Mouse (Mus musculus): ENCODE results near the gene Pip5k1b. TPM values are rescaled to one million over a fixed set of nuclear protein-coding genes. Genes with fewer than 3 reads are reported as not detected.

Gene Pip5k1b
- polyA plus RNA-seq, 1 experiment from 2014 or later, result 3.4 TPM

GRCm38 (mm10) chr19:24541669-24542292, 13.9 kb downstream of the Pip5k1b start:
- no peak overlapping the region for H3K9ac ChIP-seq
- no peak for ATAC-seq (ENCODE audit: borderline replicate concordance, extremely low read depth, low FRiP score, low TSS enrichment)
- H3K4me1 ChIP-seq, result no peaks in the 10 kb centered on the region
- H3K4me3 ChIP-seq, result no peak overlapping the region
- H3K36me3 ChIP-seq, result no peaks in the 10 kb centered on the region
- no peaks in the 10 kb centered on the region for H3K9me3 ChIP-seq
- no peaks in the 10 kb centered on the region for H3K27me3 ChIP-seq
- no peak overlapping the region for H3K27ac ChIP-seq
- 85% methylated on average over 17 of the region's 17 CpGs for WGBS
- H3K4me2 ChIP-seq, result no peak overlapping the region

- 77% methylated on average over 10 of the region's 10 CpGs for WGBS
- ATAC-seq (ENCODE audit: borderline replicate concordance, extremely low read depth, low FRiP score, low TSS enrichment), result no peak
- no peak overlapping the region for H3K4me2 ChIP-seq
- H3K9me3 ChIP-seq, result no peaks in the 10 kb centered on the region
- H3K9ac ChIP-seq, result no peak overlapping the region
- no peaks in the 10 kb centered on the region for H3K4me1 ChIP-seq
- no peaks in the 10 kb centered on the region for H3K27me3 ChIP-seq
- H3K27ac ChIP-seq, result no peak overlapping the region
- H3K36me3 ChIP-seq, result no peaks in the 10 kb centered on the region
- no peak overlapping the region for H3K4me3 ChIP-seq
These were observed 14.6 kb downstream of the Pip5k1b start for GRCm38 (mm10) chr19:24540952-24541668.

DNA sequence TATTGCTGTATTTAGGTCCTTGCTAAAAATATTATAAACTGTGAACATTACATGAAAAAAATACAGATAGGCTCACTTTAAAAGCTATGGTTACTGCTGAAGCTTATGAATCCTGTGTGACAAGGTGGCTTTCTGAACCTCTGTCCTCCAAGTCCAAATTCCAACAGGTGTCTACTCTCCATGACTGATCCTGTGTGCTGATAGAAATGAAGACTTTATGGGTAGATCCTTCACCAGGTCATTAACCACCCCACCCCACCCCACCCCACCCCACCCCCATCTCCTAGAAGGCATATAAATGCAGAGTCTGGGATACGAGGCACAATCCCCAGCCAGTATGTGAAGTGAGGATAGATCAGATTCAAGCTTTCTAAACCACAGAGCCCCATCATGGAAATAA, 16.6 kb downstream of the Pip5k1b start:
- Histone ChIP-seq H3K27ac (no peak overlapping the region), H3K27me3 (no peaks in the 10 kb centered on the region), H3K4me3 (no peak overlapping the region), H3K9ac (no peak overlapping the region), H3K4me1 (no peaks in the 10 kb centered on the region), H3K36me3 (no peaks in the 10 kb centered on the region), H3K4me2 (no peak overlapping the region), H3K9me3 (no peaks in the 10 kb centered on the region)
- ATAC-seq (ENCODE audit: borderline replicate concordance, extremely low read depth, low FRiP score, low TSS enrichment), result no peak
- WGBS, result 89% methylated on average over 1 of the region's 1 CpGs

- Histone ChIP-seq H3K27ac (no peak overlapping the region), H3K4me1 (no peaks in the 10 kb centered on the region), H3K4me3 (no peak overlapping the region), H3K9ac (no peak overlapping the region), H3K36me3 (no peaks in the 10 kb centered on the region), H3K9me3 (no peaks in the 10 kb centered on the region), H3K27me3 (no peaks in the 10 kb centered on the region), H3K4me2 (no peak overlapping the region)
- no peak for ATAC-seq (ENCODE audit: borderline replicate concordance, extremely low read depth, low FRiP score, low TSS enrichment)
- WGBS, result 75% methylated on average over 6 of the region's 6 CpGs
These were observed 17.5 kb downstream of the Pip5k1b start for GRCm38 (mm10) chr19:24538181-24538580.

- WGBS, result 44% methylated on average over 4 of the region's 4 CpGs
- Histone ChIP-seq H3K4me3 (no peak overlapping the region), H3K27ac (no peak overlapping the region), H3K27me3 (no peaks in the 10 kb centered on the region), H3K36me3 (no peaks in the 10 kb centered on the region), H3K4me1 (no peaks in the 10 kb centered on the region), H3K9ac (no peak overlapping the region), H3K4me2 (no peak overlapping the region), H3K9me3 (no peaks in the 10 kb centered on the region)
- no peak for ATAC-seq (ENCODE audit: borderline replicate concordance, extremely low read depth, low FRiP score, low TSS enrichment)
These were observed 18.0 kb downstream of the Pip5k1b start for GRCm38 (mm10) chr19:24537691-24538090.

DNA sequence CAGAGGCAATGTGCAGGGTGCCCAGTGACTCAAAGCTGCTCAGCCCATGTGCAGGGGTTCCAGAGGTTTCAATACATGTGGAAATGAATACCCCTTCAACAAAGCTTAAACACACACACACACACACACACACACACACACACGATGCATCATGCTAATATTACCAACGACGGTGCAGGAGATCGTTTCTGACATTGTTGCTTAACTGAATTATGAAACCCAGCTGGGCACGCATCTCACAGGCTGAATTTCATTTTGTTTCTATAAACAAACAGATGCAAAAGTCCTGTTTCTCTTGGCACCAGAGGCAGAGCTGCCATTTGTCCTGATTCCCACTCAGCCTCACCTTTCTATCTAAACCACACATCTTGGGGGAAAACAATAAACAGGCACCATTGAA, 18.8 kb downstream of the Pip5k1b start:
- no peaks in the 10 kb centered on the region for H3K9me3 ChIP-seq

GRCm38 (mm10) chr19:24536280-24536679, 19.4 kb downstream of the Pip5k1b start:
- Histone ChIP-seq H3K9me3 (no peaks in the 10 kb centered on the region), H3K27ac (no peak overlapping the region), H3K27me3 (no peaks in the 10 kb centered on the region), H3K9ac (no peak overlapping the region), H3K36me3 (no peaks in the 10 kb centered on the region), H3K4me2 (no peak overlapping the region), H3K4me1 (no peaks in the 10 kb centered on the region), H3K4me3 (no peak overlapping the region)
- WGBS, result 79% methylated on average over 3 of the region's 3 CpGs
- no peak for ATAC-seq (ENCODE audit: borderline replicate concordance, extremely low read depth, low FRiP score, low TSS enrichment)

More for the DNA sequence above, 18.8 kb downstream of the Pip5k1b start:
- Histone ChIP-seq H3K27ac (no peak overlapping the region), H3K4me2 (no peak overlapping the region), H3K9ac (no peak overlapping the region), H3K27me3 (no peaks in the 10 kb centered on the region), H3K36me3 (no peaks in the 10 kb centered on the region), H3K4me1 (no peaks in the 10 kb centered on the region), H3K4me3 (no peak overlapping the region)
- 70% methylated on average over 5 of the region's 5 CpGs for WGBS
- ATAC-seq (ENCODE audit: borderline replicate concordance, extremely low read depth, low FRiP score, low TSS enrichment), result no peak

DNA sequence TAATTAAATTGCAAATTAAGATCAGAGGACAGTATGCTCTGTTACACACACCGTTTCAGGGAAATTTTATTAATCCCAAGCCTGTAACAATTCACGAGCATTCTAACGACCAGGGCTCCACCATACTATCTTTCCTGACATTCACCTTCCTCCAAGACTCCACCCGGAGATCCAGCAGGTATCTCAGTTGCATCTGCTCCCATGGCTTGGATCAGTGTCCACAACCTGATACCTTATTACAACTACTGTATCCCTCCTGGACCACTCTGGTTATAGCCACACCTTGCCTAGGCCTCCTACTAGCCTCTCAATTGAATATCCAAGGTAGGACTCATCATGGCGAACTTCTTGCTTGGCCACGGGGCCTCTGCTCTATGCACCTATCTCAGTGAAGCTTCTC, 20.5 kb downstream of the Pip5k1b start:
- no peaks in the 10 kb centered on the region for H3K36me3 ChIP-seq
- no peaks in the 10 kb centered on the region for H3K27me3 ChIP-seq
- H3K27ac ChIP-seq, result no peak overlapping the region
- no peaks in the 10 kb centered on the region for H3K4me1 ChIP-seq
- H3K9me3 ChIP-seq, result no peaks in the 10 kb centered on the region
- no peak overlapping the region for H3K9ac ChIP-seq
- no peak for ATAC-seq (ENCODE audit: borderline replicate concordance, extremely low read depth, low FRiP score, low TSS enrichment)
- no peak overlapping the region for H3K4me2 ChIP-seq
- H3K4me3 ChIP-seq, result no peak overlapping the region
- 86% methylated on average over 6 of the region's 6 CpGs for WGBS

DNA sequence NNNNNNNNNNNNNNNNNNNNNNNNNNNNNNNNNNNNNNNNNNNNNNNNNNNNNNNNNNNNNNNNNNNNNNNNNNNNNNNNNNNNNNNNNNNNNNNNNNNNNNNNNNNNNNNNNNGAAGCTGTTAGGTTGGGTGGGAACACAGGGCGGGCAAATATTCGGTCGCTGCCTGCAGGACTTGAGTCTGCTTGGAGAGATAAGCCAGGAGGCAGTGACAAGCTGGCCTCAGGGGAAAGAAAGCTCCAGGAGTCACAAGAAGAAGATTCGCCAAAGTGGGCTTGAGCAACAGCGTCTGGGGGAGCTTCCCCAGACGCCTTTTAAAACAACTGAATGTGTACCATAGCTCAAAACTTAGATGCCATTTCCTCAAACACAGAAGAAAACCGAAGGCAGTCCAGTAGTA, 20.9 kb downstream of the Pip5k1b start:
- no peak overlapping the region for H3K4me2 ChIP-seq
- no peak overlapping the region for H3K9ac ChIP-seq
- no peak overlapping the region for H3K4me3 ChIP-seq
- H3K9me3 ChIP-seq, result no peaks in the 10 kb centered on the region
- 63% methylated on average over 7 of the region's 7 CpGs for WGBS
- no peaks in the 10 kb centered on the region for H3K27me3 ChIP-seq
- no peaks in the 10 kb centered on the region for H3K4me1 ChIP-seq
- no peak overlapping the region for H3K27ac ChIP-seq
- H3K36me3 ChIP-seq, result no peaks in the 10 kb centered on the region
- ATAC-seq (ENCODE audit: borderline replicate concordance, extremely low read depth, low FRiP score, low TSS enrichment), result no peak

DNA sequence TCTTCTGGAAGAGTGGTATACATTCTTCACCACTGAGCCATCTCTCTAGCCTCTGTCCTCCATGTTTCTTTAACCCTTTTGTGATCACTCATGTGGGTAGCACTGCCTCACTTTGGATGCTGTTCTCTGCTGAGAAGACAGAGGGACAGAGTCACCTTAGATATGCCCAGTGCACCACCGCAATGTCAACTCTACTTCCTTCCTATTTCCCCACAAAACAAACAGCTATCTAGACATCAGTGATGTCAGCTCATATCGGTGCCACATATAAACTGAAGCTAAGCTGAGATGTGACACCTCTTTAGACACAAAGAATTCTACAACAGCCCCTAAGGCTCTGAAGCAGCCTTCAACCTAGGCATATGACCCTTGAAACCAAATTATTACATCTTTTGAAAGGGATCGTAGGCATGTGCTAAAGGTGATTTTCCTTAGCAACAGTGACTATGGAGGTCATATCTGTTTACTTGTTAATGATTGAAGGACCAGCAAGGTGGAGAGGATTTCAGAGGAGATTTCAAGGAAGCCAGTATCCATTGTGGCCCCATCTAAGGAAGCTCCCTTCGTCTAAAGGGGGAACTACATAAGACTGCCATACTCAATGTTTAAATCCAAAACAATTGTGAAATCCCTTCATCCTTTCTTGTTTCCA, 26.6 kb downstream of the Pip5k1b start:
- Histone ChIP-seq H3K4me3 (no peak overlapping the region), H3K9ac (no peak overlapping the region), H3K27ac (no peak overlapping the region), H3K4me2 (no peak overlapping the region), H3K4me1 (no peaks in the 10 kb centered on the region), H3K36me3 (no peaks in the 10 kb centered on the region), H3K9me3 (no peaks in the 10 kb centered on the region), H3K27me3 (no peaks in the 10 kb centered on the region)
- 64% methylated on average over 4 of the region's 4 CpGs for WGBS
- ATAC-seq (ENCODE audit: borderline replicate concordance, extremely low read depth, low FRiP score, low TSS enrichment), result no peak

DNA sequence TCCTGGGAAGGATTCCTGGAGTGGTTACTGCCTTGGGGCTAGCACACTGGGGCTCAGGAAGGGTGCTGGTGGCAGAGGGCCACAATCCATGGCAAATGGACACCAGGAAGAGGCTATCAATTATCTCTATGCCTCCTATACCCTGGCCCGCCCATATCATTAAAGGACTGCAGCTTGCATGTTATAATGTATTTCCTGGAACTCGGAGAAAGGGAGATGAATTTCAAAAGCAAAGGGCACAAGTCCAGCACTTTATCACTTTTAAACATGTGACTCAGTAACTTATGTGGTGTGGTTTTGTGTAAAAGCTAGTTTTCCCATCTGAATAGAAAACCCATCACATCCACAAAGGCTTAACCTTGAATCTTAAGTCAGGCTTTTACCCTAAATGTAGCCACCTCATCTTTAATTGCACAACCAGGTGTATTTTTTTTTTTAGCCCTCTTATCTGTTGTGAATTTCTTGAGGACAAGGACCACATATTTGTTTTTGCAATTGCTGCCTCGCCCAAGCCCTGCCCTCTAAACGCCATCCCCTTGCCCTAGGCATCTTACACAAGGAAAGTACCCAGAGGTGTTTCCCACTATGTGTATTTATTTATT, 27.4 kb downstream of the Pip5k1b start:
- WGBS, result 60% methylated on average over 4 of the region's 4 CpGs
- no peak overlapping the region for H3K4me2 ChIP-seq
- no peak overlapping the region for H3K9ac ChIP-seq
- no peaks in the 10 kb centered on the region for H3K9me3 ChIP-seq
- no peak for ATAC-seq (ENCODE audit: borderline replicate concordance, extremely low read depth, low FRiP score, low TSS enrichment)
- H3K36me3 ChIP-seq, result no peaks in the 10 kb centered on the region
- H3K4me1 ChIP-seq, result no peaks in the 10 kb centered on the region
- H3K4me3 ChIP-seq, result no peak overlapping the region
- H3K27ac ChIP-seq, result no peak overlapping the region
- no peaks in the 10 kb centered on the region for H3K27me3 ChIP-seq

- Histone ChIP-seq H3K4me1 (no peaks in the 10 kb centered on the region), H3K27me3 (no peaks in the 10 kb centered on the region), H3K4me3 (no peak overlapping the region), H3K27ac (no peak overlapping the region), H3K9me3 (no peaks in the 10 kb centered on the region), H3K36me3 (no peaks in the 10 kb centered on the region), H3K9ac (no peak overlapping the region), H3K4me2 (no peak overlapping the region)
- WGBS, result 85% methylated on average over 5 of the region's 5 CpGs
- no peak for ATAC-seq (ENCODE audit: borderline replicate concordance, extremely low read depth, low FRiP score, low TSS enrichment)
These were observed 28.1 kb downstream of the Pip5k1b start for GRCm38 (mm10) chr19:24527613-24527948.
